Mouse (Mus musculus): ENCODE measurements at regions not wholly inside any gene's neighbourhood (a gene's known extent, or its start where the extent isn't known, plus 50 kb on each side); places are given as distances from the start of the nearest gene placed in this dataset.

- no peak overlapping the region for H3K27ac ChIP-seq (replicated peaks)
Measured at GRCm38 (mm10) chrX:99603714-99604113, 132.6 kb upstream of the Pja1 start.

GRCm38 (mm10) chrX:99602268-99602885 is 131.3 kb upstream of the Pja1 start:
- Histone ChIP-seq H3K9ac (ENCODE audit: low read length) (no peak overlapping the region), H3K4me2 (replicated peaks; ENCODE audit: low read depth) (no peak overlapping the region), H3K27ac (replicated peaks) (no peak overlapping the region), H3K9me3 (ENCODE audit: control insufficient read depth, low read length) (no peaks in the 10 kb centered on the region), H3K36me3 (ENCODE audit: control insufficient read depth, insufficient read depth, low read length) (no peaks in the 10 kb centered on the region), H3K4me3 (ENCODE audit: low read depth, low read length) (no peak overlapping the region), H3K27me3 (ENCODE audit: control insufficient read depth, insufficient read depth, low read length) (no peaks in the 10 kb centered on the region), H3K4me1 (replicated peaks; ENCODE audit: control insufficient read depth, insufficient read depth) (no peaks in the 10 kb centered on the region)
- TF ChIP-seq EP300 (optimal IDR thresholded peaks at IDR 0.05) (no peak), CTCF (IDR thresholded peaks at IDR 0.05; ENCODE audit: low read depth) (no peak)
- DNase-seq (ENCODE audit: low spot score): no peak
- ATAC-seq (ENCODE audit: low FRiP score, low TSS enrichment): no peak
- 89% methylated on average over 12 of the region's 12 CpGs for WGBS

More at GRCm38 (mm10) chrX:99603714-99604113, 132.6 kb upstream of the Pja1 start:
- H3K9ac ChIP-seq (ENCODE audit: low read length): no peak overlapping the region
- WGBS: 64% methylated on average over 6 of the region's 6 CpGs
- H3K27me3 ChIP-seq (ENCODE audit: control insufficient read depth, insufficient read depth, low read length): no peaks in the 10 kb centered on the region
- no peak overlapping the region for H3K4me2 ChIP-seq (replicated peaks; ENCODE audit: low read depth)
- no peaks in the 10 kb centered on the region for H3K9me3 ChIP-seq (ENCODE audit: control insufficient read depth, low read length)
- no peaks in the 10 kb centered on the region for H3K4me1 ChIP-seq (replicated peaks; ENCODE audit: control insufficient read depth, insufficient read depth)
- DNase-seq (ENCODE audit: low spot score) (no peak), ATAC-seq (ENCODE audit: low FRiP score, low TSS enrichment) (no peak)
- no peak overlapping the region for H3K4me3 ChIP-seq (ENCODE audit: low read depth, low read length)
- no peaks in the 10 kb centered on the region for H3K36me3 ChIP-seq (ENCODE audit: control insufficient read depth, insufficient read depth, low read length)
- no peak for TF ChIP-seq EP300 (optimal IDR thresholded peaks at IDR 0.05)
- TF ChIP-seq CTCF (IDR thresholded peaks at IDR 0.05; ENCODE audit: low read depth): no peak

- ATAC-seq (ENCODE audit: low FRiP score, low TSS enrichment) (no peak), DNase-seq (ENCODE audit: low spot score) (no peak)
- Histone ChIP-seq H3K36me3 (ENCODE audit: control insufficient read depth, insufficient read depth, low read length) (no peaks in the 10 kb centered on the region), H3K27ac (replicated peaks) (no peak overlapping the region), H3K4me3 (ENCODE audit: low read depth, low read length) (no peak overlapping the region), H3K9ac (ENCODE audit: low read length) (no peak overlapping the region), H3K27me3 (ENCODE audit: control insufficient read depth, insufficient read depth, low read length) (no peaks in the 10 kb centered on the region), H3K4me1 (replicated peaks; ENCODE audit: control insufficient read depth, insufficient read depth) (no peaks in the 10 kb centered on the region), H3K9me3 (ENCODE audit: control insufficient read depth, low read length) (no peaks in the 10 kb centered on the region), H3K4me2 (replicated peaks; ENCODE audit: low read depth) (no peak overlapping the region)
- TF ChIP-seq EP300 (optimal IDR thresholded peaks at IDR 0.05): no peak
- WGBS: 79% methylated on average over 6 of the region's 6 CpGs
Measured at GRCm38 (mm10) chrX:99595493-99595892, 124.4 kb upstream of the Pja1 start.

- H3K4me1 ChIP-seq (replicated peaks; ENCODE audit: control insufficient read depth, insufficient read depth): no peaks in the 10 kb centered on the region
- no peak overlapping the region for H3K4me3 ChIP-seq (ENCODE audit: low read depth, low read length)
- DNase-seq (ENCODE audit: low spot score) (no peak), ATAC-seq (ENCODE audit: low FRiP score, low TSS enrichment) (no peak)
- no peak overlapping the region for H3K9ac ChIP-seq (ENCODE audit: low read length)
- H3K9me3 ChIP-seq (ENCODE audit: control insufficient read depth, low read length): no peaks in the 10 kb centered on the region
- no peak overlapping the region for H3K4me2 ChIP-seq (replicated peaks; ENCODE audit: low read depth)
- no peaks in the 10 kb centered on the region for H3K36me3 ChIP-seq (ENCODE audit: control insufficient read depth, insufficient read depth, low read length)
- WGBS: 39% methylated on average over 17 of the region's 28 CpGs
- TF ChIP-seq CTCF (IDR thresholded peaks at IDR 0.05; ENCODE audit: low read depth) (no peak), EP300 (optimal IDR thresholded peaks at IDR 0.05) (no peak)
- H3K27ac ChIP-seq (replicated peaks): no peak overlapping the region
- H3K27me3 ChIP-seq (ENCODE audit: control insufficient read depth, insufficient read depth, low read length): no peaks in the 10 kb centered on the region
Measured at GRCm38 (mm10) chrX:99593872-99594487, 122.9 kb upstream of the Pja1 start.

GRCm38 (mm10) chrX:99592980-99593379 is 121.9 kb upstream of the Pja1 start:
- no peak overlapping the region for H3K27ac ChIP-seq (replicated peaks)
- H3K27me3 ChIP-seq (ENCODE audit: control insufficient read depth, insufficient read depth, low read length): no peaks in the 10 kb centered on the region
- H3K9ac ChIP-seq (ENCODE audit: low read length): no peak overlapping the region
- H3K4me3 ChIP-seq (ENCODE audit: low read depth, low read length): no peak overlapping the region
- TF ChIP-seq EP300 (optimal IDR thresholded peaks at IDR 0.05) (no peak), CTCF (IDR thresholded peaks at IDR 0.05; ENCODE audit: low read depth) (no peak)
- 70% methylated on average over 10 of the region's 11 CpGs for WGBS
- H3K4me1 ChIP-seq (replicated peaks; ENCODE audit: control insufficient read depth, insufficient read depth): no peaks in the 10 kb centered on the region
- ATAC-seq (ENCODE audit: low FRiP score, low TSS enrichment): no peak
- H3K9me3 ChIP-seq (ENCODE audit: control insufficient read depth, low read length): no peaks in the 10 kb centered on the region
- H3K36me3 ChIP-seq (ENCODE audit: control insufficient read depth, insufficient read depth, low read length): no peaks in the 10 kb centered on the region
- no peak for DNase-seq (ENCODE audit: low spot score)
- H3K4me2 ChIP-seq (replicated peaks; ENCODE audit: low read depth): no peak overlapping the region

GRCm38 (mm10) chrX:99587284-99587683 is 116.2 kb upstream of the Pja1 start:
- no peak for TF ChIP-seq EP300 (optimal IDR thresholded peaks at IDR 0.05)
- DNase-seq (ENCODE audit: low spot score): no peak
- H3K9me3 ChIP-seq (ENCODE audit: control insufficient read depth, low read length): no peaks in the 10 kb centered on the region
- no peaks in the 10 kb centered on the region for H3K27me3 ChIP-seq (ENCODE audit: control insufficient read depth, insufficient read depth, low read length)
- H3K27ac ChIP-seq (replicated peaks): no peak overlapping the region
- H3K4me2 ChIP-seq (replicated peaks; ENCODE audit: low read depth): no peak overlapping the region
- no peak for ATAC-seq (ENCODE audit: low FRiP score, low TSS enrichment)
- H3K4me3 ChIP-seq (ENCODE audit: low read depth, low read length): no peak overlapping the region
- H3K36me3 ChIP-seq (ENCODE audit: control insufficient read depth, insufficient read depth, low read length): no peaks in the 10 kb centered on the region
- H3K9ac ChIP-seq (ENCODE audit: low read length): no peak overlapping the region
- WGBS: 21% methylated on average over 1 of the region's 2 CpGs
- no peaks in the 10 kb centered on the region for H3K4me1 ChIP-seq (replicated peaks; ENCODE audit: control insufficient read depth, insufficient read depth)

All from stomach, postnatal 0 days (tissue).